Mouse (Mus musculus) right cerebral cortex, postnatal 10 days (tissue): Measurements from ENCODE around the gene Cd164l2.
A peak's percentile ranks its signal among the peaks of the same experiment; 100 is the strongest.

Source experiments
- DNase-seq, 2 experiments: peaks; one replicate each; pipeline ENCODE4 v3.0.0; 2021; ENCODE audit warnings: low spot score in 2 of 2

The Cd164l2 gene

GRCm38 (mm10) chr4:133195014-133195413 is 16.9 kb upstream of the Cd164l2 start:
- no peak for DNase-seq

DNA sequence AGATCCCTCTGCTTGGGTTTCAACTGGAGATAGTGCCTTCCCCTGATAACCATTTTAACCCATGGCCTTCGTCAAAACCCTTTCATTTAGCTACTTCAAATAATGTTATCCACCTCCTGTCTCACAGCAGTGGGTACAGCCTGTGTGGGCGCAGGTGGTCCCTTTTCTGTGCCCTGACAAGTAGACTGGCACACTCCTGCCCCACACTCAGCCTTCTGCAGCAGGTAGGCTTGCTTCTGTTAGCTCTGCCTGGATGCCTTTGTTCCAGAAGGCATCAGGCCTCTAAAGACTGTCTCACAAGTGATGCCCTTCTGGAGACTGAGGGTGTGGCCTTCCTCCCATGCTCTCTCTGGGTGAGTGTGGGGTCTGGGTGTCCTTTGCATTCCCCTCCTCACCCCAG is 15.8 kb upstream of the Cd164l2 start:
- no peak for DNase-seq

- DNase-seq, result no peak
Measured at GRCm38 (mm10) chr4:133196852-133197251, 15.1 kb upstream of the Cd164l2 start.

GRCm38 (mm10) chr4:133197355-133197754 is 14.6 kb upstream of the Cd164l2 start:
- no peak for DNase-seq

DNA sequence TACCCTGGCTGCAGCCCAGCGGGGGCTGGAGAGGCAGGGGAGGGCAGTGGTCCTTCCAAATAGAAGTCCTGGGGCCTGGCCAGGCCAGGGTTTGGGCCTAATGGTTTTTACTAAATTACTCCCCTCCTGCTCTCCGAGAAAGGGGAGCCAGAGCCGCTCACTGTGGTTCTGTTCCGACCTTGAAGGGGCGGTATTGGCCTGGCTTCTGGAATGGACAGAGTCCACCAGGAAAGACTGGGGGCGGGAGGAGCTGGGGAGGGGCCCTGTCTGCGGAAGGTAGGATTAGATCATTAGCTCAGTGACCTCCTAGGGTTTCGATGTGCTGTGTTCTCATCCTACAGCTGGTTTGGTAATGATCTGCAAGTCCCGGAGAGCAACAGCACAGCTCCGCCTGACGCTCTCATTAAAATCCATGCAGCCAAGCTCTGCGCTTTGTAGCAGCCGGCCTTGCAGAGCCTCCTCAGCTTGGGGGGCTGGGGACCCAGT is 14.1 kb upstream of the Cd164l2 start:
- DNase-seq, result peak in 1 of 2 experiments; percentile 37

DNA sequence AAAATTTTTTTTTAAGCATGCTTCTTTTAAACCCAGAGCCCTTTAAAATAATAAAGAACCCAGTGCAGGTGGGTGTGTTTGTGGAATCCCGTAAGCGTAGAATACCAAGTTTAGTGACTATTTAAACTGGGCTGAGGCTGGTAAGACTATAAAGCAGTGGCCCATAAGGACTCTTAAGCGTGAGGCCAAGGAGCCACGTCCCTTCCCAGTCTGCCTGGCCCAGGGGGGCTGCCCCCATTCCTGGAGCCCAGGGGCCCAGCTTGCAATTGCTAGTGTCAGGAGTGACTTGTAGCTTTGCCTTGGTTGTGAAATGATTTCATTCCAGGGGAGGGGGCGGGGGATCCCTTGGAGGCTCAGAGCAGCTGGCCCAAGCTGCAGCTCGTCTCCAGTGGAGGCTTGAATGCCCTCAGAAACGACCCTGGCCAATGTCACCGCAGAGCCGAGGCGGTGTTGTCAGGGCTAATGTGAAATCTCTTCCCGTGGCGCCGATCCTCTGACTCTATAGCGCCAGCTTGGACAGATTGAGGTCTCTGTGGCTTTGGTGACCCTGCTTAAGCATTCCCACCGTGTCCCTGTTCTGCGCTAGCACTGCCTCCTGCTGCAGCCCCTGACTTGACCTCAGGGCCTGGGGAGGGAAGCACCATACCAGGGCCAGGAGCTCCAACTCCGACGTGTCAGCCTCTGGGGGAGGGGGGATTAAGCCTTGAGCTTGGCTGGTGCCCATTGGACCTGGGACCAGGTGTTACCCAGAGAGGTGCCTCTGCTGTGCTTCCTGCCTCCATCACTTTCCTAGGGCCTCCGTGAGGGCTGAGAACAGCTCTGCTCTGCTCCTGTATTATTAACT is 13.4 kb upstream of the Cd164l2 start:
- DNase-seq, result peak in 1 of 2 experiments; percentile 31

- no peak for DNase-seq
Measured at GRCm38 (mm10) chr4:133199743-133200142, 12.2 kb upstream of the Cd164l2 start.

GRCm38 (mm10) chr4:133200343-133200742 is 11.6 kb upstream of the Cd164l2 start:
- peak; percentile 72 to 75 for DNase-seq

GRCm38 (mm10) chr4:133201006-133201771 is 10.7 kb upstream of the Cd164l2 start:
- DNase-seq, result peak; percentile 61 to 64

DNA sequence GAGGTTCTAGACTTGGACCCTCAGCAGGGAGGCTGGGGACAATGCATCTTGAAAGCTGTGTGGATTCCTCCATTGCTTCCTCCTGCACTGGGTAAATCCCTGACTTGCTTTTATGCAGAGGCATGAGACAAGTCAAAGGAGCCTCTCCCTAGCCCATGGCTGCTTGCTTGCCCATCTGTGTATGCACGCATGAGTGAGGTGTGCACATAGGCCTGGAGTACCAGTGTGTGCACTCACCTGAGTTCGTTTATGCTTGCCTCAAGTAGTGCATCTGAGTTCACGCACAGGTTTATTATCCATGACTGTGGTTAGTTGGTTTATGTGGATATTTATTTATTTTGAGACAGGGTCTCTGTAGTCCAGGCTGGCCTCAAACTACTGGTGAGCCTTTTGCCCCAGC is 9.7 kb upstream of the Cd164l2 start:
- DNase-seq, result no peak

GRCm38 (mm10) chr4:133203591-133203990 is 8.3 kb upstream of the Cd164l2 start:
- DNase-seq, result no peak

- no peak for DNase-seq
Measured at GRCm38 (mm10) chr4:133204379-133204778, 7.6 kb upstream of the Cd164l2 start.

- DNase-seq, result peak; percentile 65 to 78
Measured at GRCm38 (mm10) chr4:133209366-133209765, 2.6 kb upstream of the Cd164l2 start.

DNA sequence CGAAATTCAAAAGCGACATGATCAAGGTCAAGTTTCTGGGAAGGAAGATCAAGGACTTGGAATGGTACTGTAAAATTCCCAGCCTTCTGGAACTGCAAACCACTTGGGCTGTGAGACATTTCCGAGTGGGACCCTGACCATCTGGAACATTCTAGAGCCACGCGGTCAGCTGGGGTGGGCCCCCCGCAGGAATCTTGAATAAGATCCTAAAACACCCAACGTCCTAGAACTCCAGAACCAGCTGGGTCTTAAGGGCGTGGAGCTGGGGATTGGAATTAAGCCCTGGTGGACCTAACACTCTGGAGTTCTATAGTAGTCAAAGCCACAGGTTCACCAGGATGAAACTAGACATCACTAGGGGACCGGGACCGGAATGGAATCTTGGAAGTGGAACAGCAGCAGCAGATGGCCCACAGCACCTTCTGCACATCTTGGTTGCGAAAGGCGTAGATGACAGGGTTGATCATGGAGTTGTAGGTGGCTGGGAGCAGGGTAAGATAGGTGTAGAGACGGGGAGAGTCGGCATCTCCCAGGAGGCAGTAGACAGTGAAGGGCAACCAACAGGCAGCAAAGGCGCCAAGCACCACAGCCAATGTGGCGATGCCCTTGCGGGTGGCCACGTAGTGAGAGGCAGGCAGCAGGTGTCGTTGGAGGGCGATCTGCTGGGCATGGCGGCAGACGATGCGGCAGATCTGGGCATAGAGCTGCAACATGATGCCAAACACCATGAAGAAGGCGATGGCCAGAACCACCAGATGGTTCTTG is 1.7 kb upstream of the Cd164l2 start:
- no peak for DNase-seq

DNA sequence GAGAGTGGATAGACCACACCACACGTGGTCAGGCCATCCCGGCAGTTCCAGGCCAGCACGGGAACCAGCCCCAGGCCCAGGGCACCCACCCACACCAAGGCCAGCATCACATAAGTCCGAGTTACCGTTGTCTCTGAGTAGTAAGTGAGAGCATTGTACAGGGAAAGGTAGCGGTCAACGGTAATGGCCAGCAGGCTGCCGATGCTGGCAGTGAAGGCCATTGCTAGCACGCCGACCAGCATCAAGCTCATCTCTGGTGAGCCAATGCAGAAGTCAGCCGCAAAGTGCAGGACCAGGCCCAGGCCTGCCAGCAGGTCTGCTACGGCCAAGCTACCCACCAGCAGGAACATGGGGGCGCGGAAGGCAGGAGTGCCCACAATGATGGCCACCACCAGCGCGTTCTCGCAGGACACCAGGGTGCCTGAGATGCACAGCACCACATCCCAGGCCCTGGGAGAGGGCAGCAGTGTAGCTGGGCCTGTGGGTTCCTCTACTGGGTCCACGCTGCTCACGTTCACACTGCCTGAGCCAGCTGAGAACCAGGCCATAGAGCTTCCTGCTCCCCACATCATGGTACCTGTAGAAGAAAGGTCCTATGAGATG is 1.0 kb upstream of the Cd164l2 start:
- no peak for DNase-seq

- DNase-seq, result peak; percentile 88 to 89
Measured at GRCm38 (mm10) chr4:133212562-133213267, 784 bp downstream of the Cd164l2 start.

GRCm38 (mm10) chr4:133213268-133213590 is 1.3 kb downstream of the Cd164l2 start:
- DNase-seq, result peak in 1 of 2 experiments; percentile 58

GRCm38 (mm10) chr4:133213661-133214060 is 1.7 kb downstream of the Cd164l2 start:
- no peak for DNase-seq

- peak in 1 of 2 experiments; percentile 70 for DNase-seq
Measured at GRCm38 (mm10) chr4:133217641-133218040, 5.7 kb downstream of the Cd164l2 start.

GRCm38 (mm10) chr4:133218745-133219144 is 6.8 kb downstream of the Cd164l2 start:
- DNase-seq, result no peak

GRCm38 (mm10) chr4:133220656-133221055 is 8.7 kb downstream of the Cd164l2 start:
- DNase-seq, result no peak
